Mouse (Mus musculus) liver, adult 2 months (tissue): ENCODE results near the gene Lrrn2. TPM values are rescaled to one million over a fixed set of nuclear protein-coding genes. Genes with fewer than 3 reads are reported as not detected.

Experiments used
- DNase-seq: peaks from one replicate; pipeline ENCODE4 v3.0.0-alpha.2; 2011; ENCODE audit warnings: low read depth, low spot score; ENCODE audit errors: extremely low read depth
- H3K27ac ChIP-seq: fragments of 200-500 bp; replicated peaks from 2 replicates; pipeline ENCODE4 v1.5.1; 2012; ENCODE audit warnings: low read depth, mild to moderate bottlenecking, control low read depth, inconsistent platforms, low read length; ENCODE audit not compliant: insufficient read depth
- H3K27me3 ChIP-seq: fragments of 200-500 bp; 2 replicates; pipeline ENCODE4 v1.6.1; 2012; ENCODE audit warnings: mild to moderate bottlenecking, moderate library complexity, low read length, inconsistent platforms; ENCODE audit not compliant: control insufficient read depth, insufficient read depth
- H3K36me3 ChIP-seq: fragments of 200-500 bp; 2 replicates; pipeline ENCODE4 v1.6.1; 2012; ENCODE audit warnings: low read length, inconsistent platforms; ENCODE audit not compliant: control insufficient read depth, insufficient read depth
- H3K4me1 ChIP-seq: fragments of 200-500 bp; 2 replicates; pipeline ENCODE4 v1.6.1; 2011; ENCODE audit warnings: low read length; ENCODE audit not compliant: control insufficient read depth, insufficient read depth
- H3K4me3 ChIP-seq: fragments of 200-500 bp; 2 replicates; pipeline ENCODE4 v1.5.1; 2011; ENCODE audit warnings: low read depth, mild to moderate bottlenecking, control low read depth, low read length, moderate library complexity; ENCODE audit not compliant: insufficient read depth
- H3K79me2 ChIP-seq: fragments of 200-500 bp; 2 replicates; pipeline ENCODE4 v1.6.1; 2012; ENCODE audit warnings: inconsistent platforms, mild to moderate bottlenecking, low read length, moderate library complexity; ENCODE audit not compliant: control insufficient read depth, insufficient read depth
- H3K9ac ChIP-seq: fragments of 200-500 bp; 2 replicates; pipeline ENCODE4 v1.6.1; 2012; ENCODE audit warnings: low read depth, mild to moderate bottlenecking, control low read depth, inconsistent platforms, low read length
- CTCF ChIP-seq: fragments of 200-500 bp; IDR thresholded peaks from 2 replicates; pipeline ENCODE4 v1.5.1; 2011; ENCODE audit warnings: low read depth, low read length, control low read depth
- POLR2A ChIP-seq: fragments of 200-500 bp; IDR thresholded peaks from 2 replicates; pipeline ENCODE4 v1.6.1; 2011; ENCODE audit warnings: low read length, control low read depth; ENCODE audit not compliant: insufficient read depth; ENCODE audit errors: extremely low read depth
- WGBS: fragments of 180-500 bp; shearing (Covaris S2); methylation state at CpG from one replicate; pipeline ENCODE4 v1.1.7; 2018; 5-methylcytosine and 5-hydroxymethylcytosine counted together
- polyA plus RNA-seq: library from polyadenylated mRNA; depleted of rRNA; stranded (reverse); fragments of >200 nt; gene quantifications from 2 replicates; pipeline ENCODE4 v1.2.3, GENCODE M21; 2012; rRNA removed
- total RNA-seq: library from RNA; depleted of rRNA; stranded (reverse); fragments of >200 nt; gene quantifications from 2 replicates; pipeline ENCODE4 v1.2.3, GENCODE M21; 2014; rRNA removed

Lrrn2 gene
- total RNA-seq (0.07 TPM in 1 of 2 replicates, not detected in the other), polyA plus RNA-seq (not detected in 2 replicates)

DNA sequence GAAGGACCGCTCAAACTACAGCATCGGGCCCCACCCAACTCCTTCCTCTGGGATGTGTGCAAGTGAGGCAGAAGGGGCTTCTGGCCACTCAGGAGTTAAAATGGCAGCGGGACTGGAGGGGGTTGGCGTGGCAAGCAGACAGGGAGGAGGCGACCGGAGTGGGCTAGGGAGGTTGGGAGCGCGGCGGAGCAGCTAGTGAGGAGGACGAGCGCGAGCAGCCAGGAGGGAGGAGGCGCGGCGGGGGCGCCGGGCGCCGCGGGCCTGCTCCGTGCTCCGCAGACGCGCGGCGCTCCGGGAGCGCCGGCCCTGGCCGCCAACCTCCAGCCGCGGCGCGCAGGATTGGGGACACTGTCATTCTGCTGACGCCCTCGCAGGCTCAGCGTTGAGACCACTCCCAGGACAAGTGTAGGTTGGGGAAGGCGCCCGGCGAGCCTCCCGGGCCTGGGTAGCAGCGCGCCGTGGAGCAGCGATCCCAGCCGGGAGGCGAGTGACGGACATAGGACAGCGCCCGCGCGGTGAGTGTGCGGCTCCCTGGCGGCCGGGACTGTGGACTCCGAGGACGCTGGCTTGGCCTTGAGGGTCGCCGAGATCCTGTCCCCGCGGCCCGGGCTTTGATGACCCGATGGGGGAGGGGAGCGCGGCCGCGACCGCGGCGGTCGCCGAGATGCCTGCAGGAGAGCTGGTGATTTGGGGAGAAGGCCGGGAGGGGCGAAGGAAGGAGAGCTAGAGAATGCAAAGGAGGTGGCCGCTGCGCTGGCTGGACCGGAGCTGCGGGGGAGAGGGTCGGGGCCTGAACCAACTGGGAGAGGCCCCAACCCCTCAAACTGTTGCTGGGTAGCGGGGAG lies at the start of gene Lrrn2:
Lrrn2 (plus strand) TSS at position 113 of the 845 bp plus-strand sequence.
- Histone ChIP-seq H3K4me1 (no peaks in the 10 kb centered on the region), H3K27me3 (peaks cover 21% of the 10 kb centered on the region), H3K36me3 (no peaks in the 10 kb centered on the region), H3K79me2 (no peaks in the 10 kb centered on the region), H3K9ac (no peak within 1 kb of the TSS), H3K27ac (no peak within 1 kb of the TSS), H3K4me3 (peak within 1 kb of the TSS; percentile 10; the same call in 1 of the 2 replicates)
- DNase-seq: no peak
- 2% methylated on average over 78 of the region's 80 CpGs for WGBS
- TF ChIP-seq POLR2A (no peak), CTCF (no peak)

DNA sequence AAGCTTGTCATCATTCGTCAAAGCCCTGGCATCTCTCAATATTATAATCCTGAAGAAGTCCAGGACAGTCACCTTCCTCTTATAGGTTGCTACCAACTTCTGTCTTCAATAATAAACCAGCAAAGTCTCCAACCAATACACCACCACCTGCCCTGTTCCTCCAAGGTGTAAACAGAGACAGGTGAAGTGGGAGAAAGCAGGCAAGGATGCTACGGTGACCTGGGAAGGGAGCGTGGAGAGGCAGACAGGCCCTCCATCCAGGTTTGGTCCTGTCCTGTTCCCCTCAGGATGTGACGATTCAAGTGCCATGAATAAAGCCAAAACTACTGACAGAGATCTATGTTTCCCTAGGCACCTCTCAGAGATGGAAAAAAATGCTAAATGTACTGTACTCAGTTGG lies 48.1 kb upstream of the Lrrn2 start:
- no peak overlapping the region for H3K27ac ChIP-seq
- 83% methylated on average over 4 of the region's 4 CpGs for WGBS
- H3K27me3 ChIP-seq: no peaks in the 10 kb centered on the region
- H3K36me3 ChIP-seq: no peaks in the 10 kb centered on the region
- H3K79me2 ChIP-seq: no peaks in the 10 kb centered on the region
- H3K4me3 ChIP-seq: no peak overlapping the region
- no peak for TF ChIP-seq POLR2A
- H3K4me1 ChIP-seq: no peaks in the 10 kb centered on the region
- DNase-seq: no peak
- no peak overlapping the region for H3K9ac ChIP-seq

DNA sequence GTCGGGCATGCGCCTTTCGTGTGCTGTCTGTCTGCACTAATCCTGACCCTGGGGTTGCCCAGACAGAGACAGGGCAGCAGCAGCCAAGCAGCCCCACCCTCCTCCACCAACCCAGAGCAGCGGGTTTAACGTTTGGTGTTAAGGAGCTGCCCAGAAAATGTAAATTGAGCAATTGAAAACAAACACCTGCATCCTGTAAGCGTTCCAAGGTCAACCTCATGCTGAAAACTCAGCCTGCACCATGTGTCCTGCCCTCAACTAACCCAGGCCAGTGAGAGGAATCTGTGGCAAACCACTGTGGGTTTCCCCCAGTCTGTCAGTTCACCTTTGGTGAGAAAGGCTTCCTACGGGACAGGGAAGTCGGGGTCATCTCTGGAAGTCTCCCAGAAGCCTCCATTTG lies 46.0 kb upstream of the Lrrn2 start:
- H3K4me1 ChIP-seq: no peaks in the 10 kb centered on the region
- no peaks in the 10 kb centered on the region for H3K36me3 ChIP-seq
- DNase-seq: peak; percentile 30
- no peaks in the 10 kb centered on the region for H3K79me2 ChIP-seq
- 36% methylated on average over 8 of the region's 8 CpGs for WGBS
- H3K27me3 ChIP-seq: no peaks in the 10 kb centered on the region
- H3K4me3 ChIP-seq: no peak overlapping the region
- H3K9ac ChIP-seq: no peak overlapping the region
- no peak for TF ChIP-seq POLR2A
- TF ChIP-seq CTCF: no peak
- no peak overlapping the region for H3K27ac ChIP-seq

DNA sequence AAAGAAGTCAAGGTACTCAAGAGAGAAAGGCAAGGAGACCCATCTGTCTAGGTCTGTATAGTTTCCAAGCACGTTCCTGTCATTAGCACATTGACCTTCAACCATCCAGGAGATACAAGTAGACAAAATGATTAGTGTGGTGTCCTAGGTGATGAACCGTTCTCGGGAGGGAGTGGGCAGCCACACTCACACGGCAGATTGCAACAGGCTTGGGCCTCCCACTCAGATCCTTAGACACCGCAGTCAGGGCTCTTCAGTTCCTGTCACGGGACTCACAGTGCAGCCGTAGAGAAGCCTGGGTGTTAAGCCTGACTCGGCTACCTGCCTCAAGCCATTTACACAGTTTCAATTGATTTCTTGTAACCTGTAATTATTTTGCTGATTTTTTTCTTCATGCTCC lies 43.2 kb upstream of the Lrrn2 start:
- no peak for DNase-seq
- Histone ChIP-seq H3K9ac (no peak overlapping the region), H3K4me1 (no peaks in the 10 kb centered on the region), H3K79me2 (no peaks in the 10 kb centered on the region), H3K4me3 (no peak overlapping the region), H3K27ac (no peak overlapping the region), H3K27me3 (no peaks in the 10 kb centered on the region), H3K36me3 (no peaks in the 10 kb centered on the region)
- 81% methylated on average over 8 of the region's 8 CpGs for WGBS
- TF ChIP-seq POLR2A (no peak), CTCF (no peak)

DNA sequence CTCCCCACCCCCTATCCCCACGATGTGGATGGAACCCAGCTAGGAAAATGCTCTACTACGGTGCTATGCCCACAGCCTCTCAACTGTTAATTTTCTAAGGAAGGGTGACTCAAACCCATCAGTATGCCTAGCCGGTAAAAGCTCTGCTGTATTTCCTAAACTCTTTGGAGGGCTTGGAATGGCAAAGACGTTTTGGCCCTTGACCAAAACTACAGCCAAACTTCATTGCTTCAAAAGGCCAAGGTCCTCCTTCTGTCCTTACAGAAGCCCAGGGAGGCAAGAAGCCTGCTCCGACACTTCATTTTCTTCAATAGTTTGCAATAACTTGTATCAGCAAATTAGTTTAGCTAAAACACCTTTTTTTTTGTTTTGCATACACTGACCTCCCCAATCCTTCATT lies 42.4 kb upstream of the Lrrn2 start:
- H3K36me3 ChIP-seq: no peaks in the 10 kb centered on the region
- no peaks in the 10 kb centered on the region for H3K4me1 ChIP-seq
- H3K27ac ChIP-seq: no peak overlapping the region
- H3K4me3 ChIP-seq: no peak overlapping the region
- H3K27me3 ChIP-seq: no peaks in the 10 kb centered on the region
- DNase-seq: no peak
- H3K9ac ChIP-seq: no peak overlapping the region
- H3K79me2 ChIP-seq: no peaks in the 10 kb centered on the region
- TF ChIP-seq POLR2A (no peak), CTCF (no peak)
- 71% methylated on average over 5 of the region's 5 CpGs for WGBS

GRCm38 (mm10) chr1:132838371-132838770 lies 41.7 kb upstream of the Lrrn2 start:
- DNase-seq: no peak
- H3K36me3 ChIP-seq: no peaks in the 10 kb centered on the region
- no peaks in the 10 kb centered on the region for H3K79me2 ChIP-seq
- H3K4me3 ChIP-seq: no peak overlapping the region
- H3K4me1 ChIP-seq: no peaks in the 10 kb centered on the region
- no peak overlapping the region for H3K27ac ChIP-seq
- no peak for TF ChIP-seq CTCF
- H3K9ac ChIP-seq: no peak overlapping the region
- 70% methylated on average over 1 of the region's 1 CpGs for WGBS
- H3K27me3 ChIP-seq: no peaks in the 10 kb centered on the region
